Mouse (Mus musculus) frontal cortex, adult (tissue): ENCODE results near the gene Mfsd6l.
A peak's percentile ranks its signal among the peaks of the same experiment; 100 is the strongest.

Source experiments
- ATAC-seq: cut with Nextera tagmentation; 2 replicates; pipeline ENCODE4 v1.9.2; 2017; ENCODE audit warnings: mild to moderate bottlenecking, moderate library complexity, mixed read lengths; ENCODE audit not compliant: low TSS enrichment

The Mfsd6l gene

DNA sequence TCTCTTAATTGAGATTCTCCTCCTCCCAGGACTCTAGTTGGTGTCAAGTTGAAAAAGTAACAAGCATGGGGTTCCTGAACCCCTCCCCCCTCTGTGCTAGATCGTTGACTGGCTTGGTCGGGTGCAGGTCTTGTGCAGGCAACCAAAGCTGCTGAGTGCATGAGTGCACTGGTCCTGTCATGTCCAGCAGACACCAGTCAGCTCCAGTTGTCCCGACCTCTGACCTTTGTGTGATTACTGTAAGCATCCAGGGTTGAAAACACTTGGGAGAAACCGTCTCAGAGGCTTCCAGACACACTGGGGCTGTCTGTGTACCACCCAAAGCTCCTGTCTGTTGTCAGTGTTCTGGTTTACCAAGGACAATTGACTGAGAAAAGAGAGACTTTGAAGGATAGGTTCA lies 5.6 kb upstream of the Mfsd6l start:
- ATAC-seq: no peak

- no peak for ATAC-seq
Measured at GRCm38 (mm10) chr11:68553981-68554471, 2.0 kb upstream of the Mfsd6l start.

DNA sequence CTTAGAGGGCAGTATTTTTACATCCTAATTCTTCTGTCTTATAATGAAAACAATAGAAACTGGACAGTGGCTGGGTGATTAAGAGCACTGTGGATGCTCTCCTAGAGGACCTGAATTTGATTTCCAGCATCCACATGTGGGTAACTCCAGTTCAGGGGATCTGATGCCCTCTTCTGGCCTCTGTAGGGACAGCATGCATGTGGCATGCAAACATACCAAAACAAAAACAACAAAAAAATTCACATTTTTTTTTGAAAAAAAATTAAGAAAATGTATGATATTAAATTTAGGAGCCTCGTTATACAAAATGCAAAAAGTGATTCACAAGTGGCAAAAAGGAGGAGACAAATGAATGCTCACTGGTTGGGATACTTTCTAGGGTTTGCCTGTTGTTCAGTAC lies 3.6 kb downstream of the Mfsd6l start:
- no peak for ATAC-seq

- ATAC-seq: no peak
Measured at GRCm38 (mm10) chr11:68561957-68562950, 6.3 kb downstream of the Mfsd6l start.

DNA sequence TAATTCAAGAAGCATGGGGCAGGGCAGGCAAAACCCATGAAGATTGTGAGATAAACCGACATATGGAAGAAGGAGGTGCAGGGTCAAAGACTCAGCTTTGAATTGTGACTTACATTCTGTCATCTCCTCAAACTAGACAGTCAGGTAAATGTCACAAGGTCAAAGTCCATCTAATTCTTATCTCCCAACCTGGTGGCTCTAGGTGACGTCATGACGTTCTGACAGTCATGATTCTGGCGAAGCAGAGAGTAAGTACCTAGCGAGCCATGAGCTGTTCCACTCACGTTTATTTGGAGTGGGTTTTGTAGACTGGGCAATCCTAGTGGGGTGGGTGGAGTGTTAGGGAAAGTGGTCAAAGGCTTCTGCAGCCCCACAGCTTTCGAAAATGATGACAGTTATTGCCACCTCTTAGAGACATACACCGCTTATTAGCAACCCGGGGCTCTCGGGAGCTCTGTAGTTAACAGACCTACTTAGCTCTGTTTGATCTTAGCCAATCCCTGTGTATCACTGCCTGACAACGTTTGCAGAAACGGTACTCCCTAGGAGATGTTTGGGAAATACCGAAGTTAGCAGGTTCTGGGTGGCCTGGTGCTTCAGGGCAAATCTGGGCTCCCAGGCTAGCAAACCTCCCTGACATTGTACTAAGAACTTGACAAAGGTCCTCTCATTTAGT lies 8.5 kb downstream of the Mfsd6l start:
- ATAC-seq: no peak

- no peak for ATAC-seq
Measured at GRCm38 (mm10) chr11:68565032-68565429, 9.0 kb downstream of the Mfsd6l start.

DNA sequence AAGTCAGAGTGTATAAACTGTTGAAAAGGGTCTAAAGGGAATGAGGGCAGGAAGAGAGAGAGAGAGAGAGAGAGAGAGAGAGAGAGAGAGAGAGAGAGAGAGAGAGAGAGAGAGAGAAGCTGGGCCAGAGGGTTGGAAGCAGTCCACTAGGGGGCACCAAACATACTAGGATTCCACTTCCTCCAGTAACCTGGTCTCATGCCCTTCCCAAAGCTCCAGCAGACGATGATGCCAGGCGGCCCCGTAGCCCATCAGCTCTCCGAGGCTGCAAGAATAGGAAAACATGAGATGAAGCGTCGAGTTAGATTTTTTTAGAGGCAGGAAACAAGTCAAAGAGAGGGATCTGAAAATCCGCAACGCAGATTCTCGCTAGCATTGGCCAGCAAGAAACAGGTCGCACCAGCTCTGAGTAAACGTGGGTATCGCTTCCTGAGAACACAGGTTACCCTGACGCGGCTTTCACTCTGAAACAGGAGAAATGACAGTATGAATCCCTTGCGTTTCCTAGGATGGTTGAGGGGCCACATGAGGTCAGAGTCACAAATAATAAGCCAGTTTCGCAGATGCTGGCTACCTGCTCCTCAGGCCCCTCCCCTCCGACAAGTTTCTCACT lies 10.6 kb downstream of the Mfsd6l start:
- ATAC-seq: peak; percentile 92

GRCm38 (mm10) chr11:68570861-68571260 lies 14.9 kb downstream of the Mfsd6l start:
- ATAC-seq: no peak

- no peak for ATAC-seq
Measured at GRCm38 (mm10) chr11:68577076-68577475, 21.1 kb downstream of the Mfsd6l start.

GRCm38 (mm10) chr11:68579462-68579881 lies 23.5 kb downstream of the Mfsd6l start:
- peak; percentile 75 for ATAC-seq

DNA sequence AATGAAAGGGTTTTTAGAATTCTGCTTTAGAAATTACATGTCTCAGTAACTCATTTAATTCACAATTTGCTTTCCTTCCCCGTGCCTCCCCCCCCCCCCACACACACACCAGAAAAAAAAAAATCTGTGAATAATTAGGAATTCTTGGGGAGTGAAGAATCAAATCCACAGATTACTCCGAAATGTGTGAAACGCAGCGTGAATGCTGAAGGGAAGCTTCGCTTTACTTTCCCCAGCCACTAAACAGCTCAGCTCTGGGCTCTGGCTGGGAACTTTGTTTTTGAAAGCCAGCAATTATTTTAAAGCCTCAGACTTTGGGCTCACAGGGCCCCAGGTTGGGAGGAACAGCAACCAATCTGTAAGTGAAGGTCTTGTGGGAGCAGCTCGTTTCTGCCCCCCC lies 24.6 kb downstream of the Mfsd6l start:
- no peak for ATAC-seq

DNA sequence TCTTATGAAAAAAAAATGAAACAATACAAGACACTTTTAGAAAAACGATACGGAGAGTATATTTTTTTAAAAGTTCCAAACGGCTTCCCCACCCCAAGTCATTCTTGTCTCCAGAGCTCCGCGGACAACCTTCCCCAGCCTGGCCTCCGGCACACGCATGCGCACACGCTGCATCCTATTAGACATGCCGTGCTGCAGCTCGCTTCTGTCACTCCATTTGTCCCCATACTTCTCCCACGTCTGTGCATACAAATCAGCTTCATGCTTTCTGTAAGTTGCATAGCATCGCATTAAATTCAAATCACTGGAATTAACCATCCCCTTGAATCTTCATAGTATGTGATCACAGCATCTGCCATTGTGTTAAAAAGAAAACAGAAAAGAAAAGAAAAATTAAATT lies 27.2 kb downstream of the Mfsd6l start:
- ATAC-seq: peak; percentile 95

GRCm38 (mm10) chr11:68583906-68584480 lies 28.0 kb downstream of the Mfsd6l start:
- ATAC-seq: no peak

- no peak for ATAC-seq
Measured at GRCm38 (mm10) chr11:68585890-68586289, 29.9 kb downstream of the Mfsd6l start.

DNA sequence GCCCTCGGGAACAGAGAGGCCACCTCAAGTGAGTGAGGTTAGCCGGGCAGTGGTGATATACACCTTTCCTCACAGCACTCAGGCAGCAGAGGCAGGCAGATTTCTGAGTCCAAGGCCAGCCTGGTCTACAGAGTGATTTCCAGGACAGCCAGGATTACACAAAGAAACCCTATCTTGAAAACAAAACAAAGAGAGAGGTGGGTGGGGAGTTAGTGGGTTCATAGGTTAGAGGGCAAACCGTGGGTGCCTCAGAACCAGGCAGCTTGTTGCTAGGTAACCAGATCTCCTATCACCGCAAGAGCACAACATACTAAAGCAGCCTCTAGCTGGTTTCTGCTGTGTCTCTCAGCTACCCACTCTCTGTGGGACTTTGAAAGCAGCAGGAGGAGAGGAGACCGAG lies 30.7 kb downstream of the Mfsd6l start, which contains the start of gene Ccdc42:
Ccdc42 (plus strand) TSS at position 301 of the 400 bp plus-strand sequence.
- no peak for ATAC-seq

GRCm38 (mm10) chr11:68589055-68589809 lies 33.2 kb downstream of the Mfsd6l start:
- ATAC-seq: peak; percentile 95

DNA sequence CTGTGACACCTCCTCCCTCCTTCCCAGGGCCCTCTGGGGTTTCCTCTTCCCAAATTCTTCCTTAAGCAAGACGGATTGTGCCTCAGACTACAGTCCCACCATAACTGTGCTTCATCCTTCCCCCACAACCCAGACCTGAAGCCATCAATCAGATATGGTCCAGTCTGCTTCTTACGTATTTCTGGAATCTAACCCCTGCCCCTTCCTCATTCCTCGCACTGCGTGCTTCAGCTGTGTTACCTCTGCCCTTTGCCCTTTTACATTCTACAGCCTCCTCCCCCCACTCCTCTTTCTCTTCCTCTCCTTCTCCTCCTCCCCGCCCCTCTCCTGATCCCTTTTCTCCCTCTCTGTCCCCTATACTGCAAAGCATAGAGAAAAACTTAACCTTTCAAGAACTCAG lies 35.7 kb downstream of the Mfsd6l start:
- no peak for ATAC-seq

GRCm38 (mm10) chr11:68593247-68593646 lies 37.3 kb downstream of the Mfsd6l start:
- ATAC-seq: no peak

- no peak for ATAC-seq
Measured at GRCm38 (mm10) chr11:68597912-68598311, 41.9 kb downstream of the Mfsd6l start.

- peak; percentile 96 for ATAC-seq
Measured at GRCm38 (mm10) chr11:68600551-68601021, 44.6 kb downstream of the Mfsd6l start.

DNA sequence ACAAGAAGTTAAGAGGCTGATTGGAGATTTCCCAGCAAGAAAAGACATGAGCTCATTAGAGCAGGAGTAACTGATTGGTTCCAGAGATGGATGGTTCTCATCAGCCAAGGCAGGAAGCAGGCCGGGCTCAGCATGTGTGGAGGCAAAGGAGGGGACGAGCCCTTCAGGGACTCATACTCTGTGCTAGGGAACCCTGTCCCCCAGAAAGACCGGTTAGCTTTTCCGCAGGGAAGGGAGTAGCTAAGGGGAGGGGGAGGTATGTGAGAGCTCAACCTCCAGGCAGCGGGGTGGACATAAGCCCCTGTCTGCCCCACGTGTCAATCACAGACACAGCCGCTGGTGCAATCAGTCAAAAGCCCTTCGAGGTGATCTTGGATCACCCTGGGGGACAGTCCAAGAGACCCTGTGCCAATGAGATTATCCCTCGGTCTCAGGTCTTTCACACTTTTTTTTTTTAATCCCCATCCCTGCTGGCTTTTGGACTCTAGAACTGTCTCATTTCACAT lies 45.6 kb downstream of the Mfsd6l start:
- ATAC-seq: no peak
